Mouse (Mus musculus) inflammation-experienced regulatory T-cells (primary cell): ENCODE results near the gene Cab39l. TPM values are rescaled to one million over a fixed set of nuclear protein-coding genes. Genes with fewer than 3 reads are reported as not detected.

Source experiments
- polyA plus RNA-seq, 2 experiments: library from polyadenylated mRNA; unstranded; fragments of 100-300 nt; shearing (Covaris generic); gene quantifications; one replicate each; pipeline ENCODE4 v1.2.1; 2017

Gene Cab39l
- polyA plus RNA-seq: 10 to 100 TPM; 52.1 to 73.4 TPM

GRCm38 (mm10) chr14:59440558-59441471 lies at the start of gene Cab39l, which contains the start of gene Setdb2:
Gene Cab39l (plus strand): TSS chr14:59440972.
Gene Setdb2 (minus strand): TSS chr14:59440884.

GRCm38 (mm10) chr14:59395281-59395680 lies 45.5 kb upstream of the Cab39l start, which contains the start of gene Phf11c:
Gene Phf11c (minus strand): TSS chr14:59395381.

DNA sequence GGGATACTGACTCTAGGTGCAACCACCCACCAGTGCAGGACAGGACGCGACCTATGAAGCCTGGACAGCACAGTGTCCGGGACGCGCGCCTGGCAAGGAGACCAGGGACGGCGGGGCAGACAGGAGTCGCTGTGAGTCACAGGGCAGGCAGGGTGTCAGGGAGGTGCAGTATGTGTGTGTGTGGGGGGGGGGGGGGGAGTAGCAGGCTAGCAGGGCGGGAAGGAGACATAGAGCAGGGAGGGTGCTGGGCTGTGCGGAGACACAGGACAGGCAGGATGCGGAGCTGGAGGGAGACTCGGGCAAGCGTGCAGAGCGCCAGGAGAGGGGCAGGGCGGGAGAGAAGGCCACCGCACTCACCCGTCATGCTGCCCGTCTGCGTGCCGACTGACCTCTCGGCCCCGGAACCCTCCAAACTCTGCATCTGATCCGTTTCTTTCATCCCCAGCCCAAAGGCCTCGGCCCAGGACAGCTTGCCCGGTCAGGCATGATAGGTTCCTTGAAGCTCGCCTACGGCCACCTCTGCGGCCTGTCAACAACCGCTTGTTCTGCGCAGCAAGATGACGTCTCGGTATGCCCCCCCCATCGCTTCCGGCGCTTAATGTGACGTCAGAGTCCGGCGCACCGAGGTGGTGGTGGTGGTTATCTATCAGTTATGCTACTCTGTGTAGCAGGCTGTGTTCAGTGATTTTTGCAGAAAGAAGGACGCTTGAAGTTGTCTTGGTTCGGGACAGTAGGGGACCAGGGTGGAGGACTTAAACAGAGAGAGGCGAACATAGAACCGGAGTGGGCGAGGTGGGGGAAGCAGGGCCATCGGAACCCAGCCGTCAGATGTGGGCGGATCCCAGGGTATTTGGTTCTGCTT lies 156.9 kb downstream of the Cab39l start, which contains the start of gene Cdadc1:
Gene Cdadc1, minus strand, starts transcription at position 562 of the 862 bp plus-strand sequence.

GRCm38 (mm10) chr14:59625158-59625805 lies 184.5 kb downstream of the Cab39l start, which contains the start of gene Shisa2:
Gene Shisa2 (plus strand): TSS chr14:59625308.

Other genes with a start within 250 kb of the Cab39l start
- gene Rcbtb1, start 239.8 kb upstream of the Cab39l start, polyA plus RNA-seq: 10 to 100 TPM; 59.4 to 86.4 TPM
- 1 to 10 TPM; 5.9 to 8.1 TPM for gene Gm6904, start 180.8 kb upstream of the Cab39l start, polyA plus RNA-seq
- gene Phf11a, start 143.4 kb upstream of the Cab39l start, polyA plus RNA-seq: 10 to 100 TPM; 22.7 to 35.5 TPM
- 100 to 1,000 TPM; 154 to 172 TPM for gene Phf11b, start 99.6 kb upstream of the Cab39l start, polyA plus RNA-seq
- 10 to 100 TPM; 11.0 to 15.2 TPM for gene Phf11d, start 75.5 kb upstream of the Cab39l start, polyA plus RNA-seq
- gene Phf11c, start 45.6 kb upstream of the Cab39l start, polyA plus RNA-seq: 10 to 100 TPM; 17.9 to 18.1 TPM
- gene Setdb2, start 88 bp upstream of the Cab39l start, polyA plus RNA-seq: 10 to 100 TPM; 18.0 to 27.1 TPM
- gene Cdadc1, start 157.0 kb downstream of the Cab39l start, polyA plus RNA-seq: 10 to 100 TPM; 25.2 to 32.2 TPM
- gene Shisa2, start 184.3 kb downstream of the Cab39l start, polyA plus RNA-seq: 1 to 10 TPM in 1 of 2 experiments, not detected in 1; 1.3 TPM